Mouse (Mus musculus) testis, postnatal 10 days (tissue): ENCODE results near the gene Ube4a.
"Not testable (repeated sequence)": the region's sequence is repeated elsewhere in the genome, so short reads cannot be mapped to it uniquely, and the experiment has no call there.

Experiments
- DNase-seq: peaks from one replicate; pipeline ENCODE4 v3.0.0; 2021; ENCODE audit warnings: low spot score

Gene Ube4a

DNA sequence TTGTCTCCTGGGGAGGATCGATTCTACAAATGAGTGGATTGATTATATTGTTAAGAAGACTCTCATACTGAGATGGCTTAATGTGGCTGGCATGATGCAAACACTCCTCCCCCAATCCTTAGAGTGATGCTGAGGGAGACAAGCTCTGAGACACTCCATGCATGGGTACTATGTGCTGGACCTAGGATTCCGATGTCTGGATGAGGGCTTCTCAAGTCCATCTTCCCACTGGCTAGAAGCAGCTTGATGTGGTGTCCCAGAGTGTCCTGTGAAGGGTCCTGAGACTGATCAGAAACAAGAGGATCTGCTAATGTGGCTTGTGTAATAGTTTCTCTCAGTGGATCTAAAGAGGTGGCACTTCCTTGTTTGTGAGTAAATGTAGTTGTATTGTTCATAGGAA is 15.7 kb upstream of the Ube4a start:
- DNase-seq = no peak

DNA sequence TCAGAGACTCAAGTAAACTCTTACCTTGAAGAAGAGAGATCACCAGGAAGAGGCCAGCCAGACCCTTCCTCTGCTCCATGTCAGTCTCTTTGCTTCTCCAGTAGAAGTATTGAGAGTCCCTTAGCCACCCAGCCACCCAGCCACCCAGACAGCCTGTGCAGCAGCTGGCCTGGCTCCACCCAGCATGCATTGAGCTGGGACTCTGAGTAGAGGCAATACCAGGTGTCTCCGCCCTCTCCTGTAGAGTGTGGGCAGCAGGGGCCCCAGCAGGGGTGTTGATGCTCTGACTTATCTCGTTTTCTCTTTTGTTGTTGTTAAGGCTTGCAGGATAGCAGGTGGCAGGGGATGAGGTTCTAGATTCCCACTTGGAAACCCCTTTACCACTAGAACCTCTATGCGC is 14.8 kb upstream of the Ube4a start, which contains the start of gene Cd3g:
Cd3g (minus strand) TSS at position 190 of the 400 bp plus-strand sequence.
- no peak for DNase-seq

DNA sequence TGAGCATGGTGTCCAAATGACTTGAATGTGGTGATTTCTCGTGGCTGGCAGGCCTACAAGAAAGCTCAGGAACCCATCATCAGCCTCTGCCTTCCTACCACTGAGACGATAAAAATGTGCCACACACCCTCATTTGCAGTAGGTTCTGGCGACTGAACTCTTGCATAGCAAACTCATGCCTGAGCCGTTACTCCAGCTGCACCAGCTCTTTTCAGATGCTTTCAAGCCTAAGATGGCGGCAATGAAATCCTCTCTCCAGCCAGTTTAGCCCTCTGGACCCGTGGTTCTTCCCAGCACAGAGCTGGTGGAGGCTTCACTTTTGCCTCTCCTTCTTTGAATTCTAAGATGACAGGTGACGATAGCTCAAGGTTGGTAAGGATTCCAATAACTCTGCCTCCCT is 14.4 kb upstream of the Ube4a start:
- no peak for DNase-seq

DNA sequence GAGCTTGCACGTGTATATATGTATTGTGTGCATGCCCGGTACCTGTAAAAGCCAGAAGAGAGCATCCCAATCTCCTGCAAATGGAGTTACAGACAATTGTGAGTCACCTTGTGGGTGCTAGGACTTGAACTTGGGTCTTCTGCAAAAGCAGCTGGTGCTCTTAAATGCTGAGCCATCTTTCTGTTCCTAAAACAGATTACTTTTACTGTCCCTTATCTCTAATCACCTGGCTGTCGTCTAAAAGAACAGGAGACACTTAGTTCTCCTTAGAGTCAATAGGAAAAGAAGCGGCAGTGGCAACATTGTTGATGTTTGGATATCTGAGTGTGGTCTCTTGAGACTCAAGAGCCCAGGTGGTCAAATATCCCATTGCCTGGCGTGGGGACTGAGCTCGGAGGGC is 12.4 kb upstream of the Ube4a start:
- DNase-seq = no peak

DNA sequence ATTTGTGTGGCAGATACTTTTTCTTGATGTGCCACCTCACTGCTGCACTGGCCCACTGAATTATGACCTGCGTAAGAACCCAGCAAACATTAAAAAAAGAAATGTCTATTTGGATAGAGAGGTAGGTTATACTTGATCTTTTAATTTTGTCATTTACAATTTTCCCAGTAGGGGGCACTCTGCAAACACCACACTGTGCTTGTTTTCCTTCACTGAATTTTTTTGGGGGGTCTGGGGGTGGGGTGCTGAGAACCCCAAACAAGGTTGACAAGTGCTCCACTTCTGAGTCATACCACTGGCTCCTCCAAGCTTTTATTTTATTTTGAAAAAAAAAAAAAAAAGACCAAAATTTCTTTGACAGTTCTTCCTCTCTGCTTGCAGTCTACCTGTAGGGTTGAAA is 4.0 kb upstream of the Ube4a start:
- DNase-seq = no peak

DNA sequence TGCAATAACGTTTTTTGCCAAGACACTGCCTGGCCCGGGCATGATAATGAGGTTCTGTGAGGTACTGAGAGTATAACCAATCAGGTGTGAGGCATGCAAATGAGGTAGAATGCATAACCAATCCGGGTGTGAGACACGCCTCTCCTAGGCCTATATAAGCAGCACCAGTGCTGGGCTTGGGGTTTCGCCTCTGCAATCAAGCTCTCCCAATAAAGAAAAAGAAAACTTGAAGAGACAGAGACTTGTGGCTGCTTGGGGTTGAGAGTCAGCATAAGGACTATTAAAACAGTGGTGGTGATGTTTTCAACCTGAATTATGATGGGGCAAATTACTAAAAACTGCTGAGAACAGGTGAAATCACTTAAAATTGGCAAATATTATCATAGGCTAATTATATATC is 2.4 kb upstream of the Ube4a start:
- DNase-seq = not testable (repeated sequence)

DNA sequence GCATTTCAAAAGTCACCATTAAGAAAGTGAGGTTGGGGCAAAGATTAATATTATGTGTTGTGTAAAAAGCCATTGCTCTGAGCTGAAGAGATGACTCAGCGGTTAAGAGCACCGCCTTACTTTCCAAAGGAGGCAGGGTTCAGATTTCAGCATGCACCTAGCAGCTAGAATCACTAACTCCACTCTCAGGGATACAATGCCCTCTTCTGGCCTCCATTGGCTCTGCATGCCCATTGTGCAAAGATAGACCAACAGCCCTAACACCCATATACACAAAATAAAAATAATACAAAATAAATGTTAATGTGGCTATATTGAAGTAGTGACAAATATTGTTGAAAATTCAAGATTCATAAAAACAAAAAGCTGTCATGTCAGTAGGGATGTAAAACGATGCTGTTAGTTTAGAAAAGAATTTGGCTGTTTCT is 1.4 kb upstream of the Ube4a start:
- peak; percentile 79 for DNase-seq

DNA sequence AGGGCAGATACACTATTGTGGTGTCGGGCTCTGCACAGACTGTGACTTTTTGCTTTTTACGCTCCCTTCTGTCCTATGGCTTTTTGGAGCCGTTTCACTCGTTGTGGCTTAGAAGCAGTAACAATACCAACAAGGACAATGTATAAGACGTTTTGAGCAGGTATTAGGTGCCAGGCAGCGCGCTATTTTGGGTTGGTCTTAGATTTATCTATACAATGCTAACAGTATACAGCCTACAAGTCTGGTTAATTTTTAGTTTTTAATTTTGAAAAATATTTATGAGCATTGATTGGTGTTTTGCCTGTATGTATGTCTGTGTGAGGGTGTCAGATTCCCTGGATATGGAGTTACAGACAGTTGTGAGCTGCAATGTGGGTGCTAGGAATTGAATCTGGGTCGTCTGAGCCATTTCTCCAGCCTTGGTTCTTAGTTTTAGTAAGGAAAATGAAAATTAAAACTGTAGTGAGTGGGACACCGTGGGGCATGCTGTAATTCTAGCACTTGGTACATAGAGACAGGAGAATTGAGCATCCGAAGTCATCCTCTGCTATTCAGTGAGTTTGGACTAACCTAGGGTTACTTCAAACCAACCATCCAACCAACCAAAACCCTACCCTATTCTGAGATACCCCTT is 550 bp upstream of the Ube4a start:
- DNase-seq = no peak

DNA sequence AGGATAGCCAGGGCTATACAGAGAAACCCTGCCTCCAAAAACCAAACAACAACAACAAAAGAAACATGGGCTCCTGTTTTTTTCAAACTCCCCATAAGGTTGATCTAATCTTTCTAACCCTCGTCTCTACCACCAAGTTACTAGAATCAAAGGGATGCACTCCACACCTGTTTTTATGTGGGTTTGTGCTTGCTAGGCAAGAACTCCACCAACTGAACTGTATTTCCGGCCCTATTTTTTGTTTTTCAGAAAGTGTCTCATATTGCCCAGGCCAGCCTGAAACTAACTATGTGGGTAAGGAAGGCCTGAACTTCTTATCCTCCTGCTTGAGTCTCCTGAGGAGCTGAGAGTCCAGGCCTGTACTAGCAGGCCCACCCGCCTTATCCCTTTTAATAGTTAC is 11.0 kb downstream of the Ube4a start:
- DNase-seq = no peak

DNA sequence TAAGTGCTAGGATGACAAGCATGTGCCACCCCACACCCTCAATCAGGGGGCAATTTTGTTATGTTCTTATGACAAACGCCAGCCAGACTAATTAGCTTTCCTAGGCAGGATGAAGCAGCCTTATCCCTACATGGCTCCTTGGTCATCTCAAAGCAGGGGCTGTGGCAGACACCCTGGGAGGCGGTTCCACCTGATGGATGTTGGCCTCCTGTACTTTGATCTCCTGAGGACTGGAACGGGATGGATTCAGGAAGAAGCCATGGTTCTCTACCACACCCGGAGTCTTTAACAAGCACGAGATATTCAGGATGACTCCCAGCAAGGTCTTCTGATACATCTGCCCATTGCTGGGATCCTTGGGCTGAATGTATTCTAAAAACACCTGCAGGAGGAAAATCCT is 17.6 kb downstream of the Ube4a start:
- no peak for DNase-seq

DNA sequence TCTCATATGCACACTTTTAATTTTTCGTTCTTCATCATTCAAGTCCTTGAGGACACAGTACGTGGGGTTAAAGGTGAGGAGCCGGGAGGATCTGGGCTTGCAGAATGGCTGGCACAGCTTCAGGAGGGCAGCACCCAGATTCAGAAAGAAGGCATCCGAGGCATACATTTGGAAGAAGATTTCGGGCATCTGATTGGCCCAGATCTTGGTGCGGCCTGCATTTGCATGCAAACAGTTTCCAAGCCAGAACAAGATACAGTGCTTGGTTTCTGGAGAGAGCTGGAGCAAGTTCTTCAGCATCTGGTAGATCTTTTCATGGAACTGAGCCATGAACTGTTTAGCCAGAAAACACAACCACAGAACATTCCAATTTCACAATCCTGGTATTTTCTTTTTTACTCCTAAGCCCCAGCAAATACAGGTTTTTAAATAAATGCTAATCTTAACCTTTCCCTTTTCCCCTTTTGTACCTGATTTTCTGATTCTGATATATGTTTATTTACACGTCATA is 19.2 kb downstream of the Ube4a start:
- DNase-seq = no peak

DNA sequence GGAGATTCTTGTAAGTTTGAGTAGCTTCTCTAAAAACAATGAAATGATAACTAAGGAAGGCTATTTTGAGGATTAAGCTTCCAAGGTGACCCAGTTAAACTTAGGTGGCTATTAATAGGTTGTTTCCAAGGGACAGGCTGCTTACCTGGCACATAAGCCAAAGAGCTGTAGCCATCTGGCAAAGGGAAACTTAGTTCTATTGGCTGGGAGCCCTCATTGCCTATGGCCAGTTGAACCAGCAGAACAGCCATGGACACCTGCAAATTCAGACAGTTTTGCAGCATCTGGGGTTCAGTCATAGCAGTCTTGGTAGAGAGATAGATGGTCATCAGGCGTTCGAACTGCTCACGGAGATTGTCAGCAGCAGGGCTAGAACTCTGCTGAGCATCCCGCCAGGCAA is 23.0 kb downstream of the Ube4a start:
- no peak for DNase-seq

DNA sequence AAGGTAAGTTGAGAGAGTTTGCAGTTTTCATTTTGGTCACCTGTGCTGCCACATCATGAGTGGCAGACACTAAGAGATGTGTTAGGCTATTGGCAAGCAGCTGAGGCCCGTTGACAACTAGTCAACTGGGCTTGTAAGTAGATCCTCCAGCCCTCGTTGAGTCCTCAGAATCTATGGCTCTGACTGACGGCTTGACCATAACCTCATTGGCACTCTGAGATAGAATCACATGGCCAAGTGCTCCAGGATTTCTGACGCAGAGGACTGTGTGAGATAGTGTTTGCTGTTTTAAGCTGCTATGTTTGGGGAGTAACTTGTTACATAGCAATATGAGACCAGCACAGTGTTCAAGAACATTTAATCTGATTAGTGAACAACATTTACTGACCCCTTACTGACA is 23.6 kb downstream of the Ube4a start:
- no peak for DNase-seq

DNA sequence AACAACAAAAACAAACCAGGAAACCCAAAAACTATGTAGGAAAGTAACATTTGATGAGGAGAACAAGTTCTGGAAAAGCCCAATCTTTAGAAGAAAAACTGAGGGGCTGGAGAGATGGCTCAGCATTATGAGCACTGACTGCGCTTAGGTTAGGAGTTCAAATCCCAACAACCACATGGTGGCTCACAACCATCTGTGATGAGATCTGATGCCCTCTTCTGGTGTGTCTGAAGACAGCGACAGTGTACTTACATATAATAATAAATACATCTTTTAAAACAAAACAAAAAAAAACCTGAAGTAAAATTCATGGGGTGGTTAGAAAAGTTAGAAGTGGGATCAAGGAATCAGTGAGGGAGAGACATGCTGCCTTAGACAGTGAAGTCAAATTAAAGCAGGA is 43.9 kb downstream of the Ube4a start:
- DNase-seq = no peak

DNA sequence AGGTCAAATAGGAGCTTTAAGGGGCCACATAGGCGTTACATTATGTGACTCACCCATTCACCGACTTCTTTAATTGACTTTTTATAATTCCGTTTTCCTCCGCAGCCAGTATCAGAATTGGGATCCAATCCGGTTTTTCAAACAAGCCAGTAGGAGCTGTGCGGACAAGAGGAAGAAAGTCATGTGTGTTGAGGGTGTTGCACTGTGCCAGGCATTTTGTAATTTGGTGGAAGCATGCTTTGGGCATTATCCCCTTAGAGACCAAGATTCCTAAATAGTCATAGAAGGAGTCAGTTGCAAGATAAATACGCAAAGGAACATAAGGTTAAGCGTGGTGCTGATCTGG is 44.3 kb downstream of the Ube4a start:
- no peak for DNase-seq

DNA sequence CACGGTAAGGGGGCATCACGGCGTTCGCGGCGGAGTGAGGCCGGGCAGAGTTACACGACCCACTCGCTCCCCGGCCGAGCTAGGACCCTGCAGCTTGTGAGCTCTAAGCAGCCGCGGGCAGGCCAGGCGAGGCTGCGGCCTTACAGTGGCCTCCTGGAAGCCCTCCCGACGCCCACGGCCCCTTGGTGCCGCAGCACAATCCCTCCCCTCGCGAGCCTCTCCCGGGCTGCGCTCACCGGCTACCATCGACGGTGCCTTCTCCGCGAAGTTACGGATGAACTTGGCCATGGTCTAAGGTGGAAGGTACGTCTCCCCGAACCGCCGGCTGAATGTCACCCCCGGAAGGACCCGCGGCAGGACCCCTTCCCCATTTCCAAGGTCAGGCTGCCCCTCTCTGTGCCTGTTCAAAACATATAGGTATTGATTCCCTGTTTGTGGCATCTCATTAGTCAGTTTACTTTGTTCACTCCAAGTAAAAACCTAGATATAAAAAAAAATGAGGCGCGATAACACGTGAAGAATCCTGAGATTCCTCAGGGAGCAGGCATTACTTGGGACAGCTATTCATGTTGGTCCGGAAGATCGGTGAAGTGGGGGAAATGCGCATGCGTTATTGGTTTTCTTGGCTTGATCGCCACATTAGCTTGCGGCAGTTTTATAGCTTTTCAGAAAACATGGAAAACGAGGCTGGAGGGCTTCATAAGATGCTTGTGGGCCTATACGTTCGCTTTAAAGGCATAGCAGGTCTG is 44.9 kb downstream of the Ube4a start, which contains the start of gene Atp5l:
Atp5l (minus strand) TSS at position 369 of the 749 bp plus-strand sequence.
- DNase-seq = peak; percentile 84

DNA sequence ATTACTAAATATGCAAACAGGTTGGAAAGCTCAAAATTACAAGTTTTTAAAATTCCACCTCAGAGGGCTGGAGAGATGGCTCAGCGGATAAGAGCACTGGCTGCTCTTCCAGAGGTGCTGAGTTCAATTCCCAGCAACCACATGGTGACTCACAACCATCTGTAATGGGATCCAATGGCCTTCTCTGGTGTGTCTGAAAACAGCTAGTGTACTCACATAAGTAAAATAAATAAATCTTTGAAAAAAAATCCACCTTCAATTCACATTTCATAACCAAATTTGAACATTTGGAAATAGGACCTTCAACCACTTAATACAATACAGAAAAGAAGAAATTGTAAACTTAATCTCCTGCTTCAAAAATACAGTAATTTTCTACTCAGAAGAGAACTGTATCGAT is 45.8 kb downstream of the Ube4a start:
- no peak for DNase-seq

DNA sequence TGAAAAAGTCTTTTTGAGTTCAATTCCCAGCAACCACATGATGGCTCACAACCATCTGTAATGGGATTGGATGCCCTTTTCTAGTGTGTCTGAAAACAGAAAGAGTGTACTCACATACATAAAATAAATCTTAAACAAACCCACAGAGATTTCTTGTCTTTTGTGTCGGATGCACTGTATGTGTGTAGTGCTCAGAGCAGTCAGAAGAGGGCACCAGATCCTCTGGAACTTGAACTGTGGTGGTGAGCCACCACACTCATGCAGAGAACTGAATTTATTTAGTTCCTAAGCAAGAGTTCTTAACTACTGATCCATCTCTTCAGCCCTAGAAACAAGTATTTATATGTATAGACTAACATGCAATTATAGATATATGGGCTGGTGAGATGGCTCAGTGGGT is 49.2 kb downstream of the Ube4a start:
- DNase-seq = peak; percentile 50

DNA sequence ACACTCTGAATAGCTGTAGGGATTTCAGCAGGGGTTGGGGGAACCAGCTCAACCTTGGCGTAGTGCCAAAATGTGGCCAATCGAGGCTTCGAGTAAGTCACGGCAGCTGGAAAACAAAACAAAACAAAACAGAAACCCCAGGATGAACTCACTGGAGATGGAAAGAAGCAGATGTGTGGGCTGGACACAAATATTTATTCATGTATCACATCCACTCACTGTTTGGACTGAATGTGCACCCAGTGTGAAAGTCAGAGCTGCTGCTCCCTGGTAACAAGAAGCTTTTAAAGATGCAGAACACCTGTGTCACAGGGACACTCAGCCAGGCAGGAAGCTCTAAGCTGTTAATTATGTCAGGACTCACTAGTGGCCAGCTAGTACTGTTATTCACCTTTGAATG is 50.7 kb downstream of the Ube4a start:
- DNase-seq = no peak

DNA sequence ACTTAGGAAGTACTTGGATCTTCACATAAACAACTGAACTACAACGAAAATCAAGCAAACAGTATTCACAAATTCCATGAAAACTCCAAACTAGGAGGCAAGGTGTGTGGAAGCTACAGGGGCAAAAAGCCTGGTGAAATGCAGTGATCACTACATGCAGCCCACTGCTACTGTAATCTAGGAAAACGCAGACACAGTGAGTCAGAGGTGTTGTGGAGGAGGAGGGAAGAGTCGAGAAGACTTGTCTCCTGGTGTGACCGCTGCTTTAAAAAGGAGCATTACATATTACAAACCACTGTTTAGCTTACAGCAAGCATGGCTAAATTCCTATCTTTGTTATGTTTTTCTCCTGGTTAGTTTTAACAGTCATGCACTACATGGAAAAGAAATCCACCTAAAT is 54.0 kb downstream of the Ube4a start:
- no peak for DNase-seq

DNA sequence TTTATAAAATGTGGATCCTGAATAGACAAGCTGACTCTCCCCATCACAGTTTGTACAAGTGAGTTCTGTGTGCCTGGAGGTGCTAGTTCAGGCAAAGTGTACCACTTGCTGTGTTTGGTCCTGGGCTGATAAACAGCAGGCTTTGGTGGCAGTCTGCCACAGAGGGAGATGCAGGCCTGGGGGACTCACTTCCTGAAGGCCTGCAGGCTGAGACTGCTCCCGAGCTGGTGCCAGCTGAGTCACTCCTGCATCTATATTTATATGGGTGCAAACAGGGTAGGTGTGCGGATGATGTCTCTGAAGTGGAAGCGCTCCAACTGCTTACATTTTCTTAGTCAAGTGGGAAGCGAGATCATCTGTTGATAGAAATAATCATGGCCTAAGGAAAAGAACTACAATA is 59.8 kb downstream of the Ube4a start:
- DNase-seq = no peak

DNA sequence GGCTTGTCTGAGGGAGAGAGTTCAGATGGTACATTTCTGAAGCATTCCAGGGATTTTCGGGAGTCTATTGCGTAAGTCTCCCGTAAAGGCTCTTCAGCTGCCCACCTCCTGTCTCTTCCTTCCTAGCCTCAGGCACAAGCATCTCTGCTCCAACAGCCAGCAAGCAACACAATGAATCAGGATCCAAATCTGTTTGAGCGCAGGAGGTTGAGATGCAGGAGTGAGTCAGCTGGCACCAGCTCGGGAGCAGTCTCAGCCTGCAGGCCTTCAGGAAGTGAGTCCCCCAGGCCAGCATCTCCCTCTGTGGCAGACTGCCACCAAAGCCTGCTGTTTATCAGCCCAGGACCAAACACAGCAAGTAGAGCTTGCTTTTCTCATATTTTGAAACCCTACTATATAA is 60.4 kb downstream of the Ube4a start:
- DNase-seq = peak; percentile 48

DNA sequence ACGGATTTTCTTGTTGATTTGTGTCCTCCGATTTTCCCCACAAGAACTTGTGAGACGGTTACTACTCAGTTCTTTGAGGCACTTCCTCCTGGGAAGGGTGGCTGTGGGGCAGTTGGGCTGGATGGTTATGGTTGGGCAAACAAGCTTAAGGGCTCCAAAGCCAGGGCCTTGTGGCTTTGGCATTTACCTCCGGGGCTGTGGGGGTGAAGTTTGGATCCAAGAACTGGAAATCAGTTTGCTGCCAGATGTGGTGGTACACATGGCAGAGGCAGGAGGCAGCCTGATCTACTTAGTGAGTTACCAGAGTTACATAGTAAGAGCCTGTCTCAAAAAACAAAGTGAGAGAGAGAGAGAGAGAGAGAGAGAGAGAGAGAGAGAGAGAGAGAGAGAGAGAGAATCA is 61.5 kb downstream of the Ube4a start:
- DNase-seq = no peak

DNA sequence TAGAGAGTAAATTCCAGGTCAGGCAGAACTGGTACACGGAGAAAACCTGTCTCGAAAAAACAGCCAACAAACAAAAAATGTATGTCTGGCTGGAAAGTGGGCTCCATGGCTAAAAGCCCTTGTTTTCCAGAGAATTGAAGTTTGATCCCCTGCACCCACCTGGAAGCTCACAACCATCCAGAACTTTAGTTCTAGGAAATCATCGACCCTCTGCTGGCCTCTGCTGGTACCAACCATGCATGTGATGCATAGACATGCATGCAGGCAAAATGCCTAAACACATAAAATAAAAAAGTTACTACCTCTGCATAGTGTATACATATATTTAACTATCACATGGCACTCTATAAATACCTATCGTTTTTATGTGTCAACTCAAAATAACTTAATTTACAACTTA is 65.0 kb downstream of the Ube4a start:
- no peak for DNase-seq
